Mouse (Mus musculus) heart, embryonic 12.5 days (tissue): ENCODE measurements around the gene Ccdc82. TPM values are rescaled to one million over a fixed set of nuclear protein-coding genes. Genes with fewer than 3 reads are reported as not detected.

Experiments used
- ATAC-seq: fragments of 200-750 bp; cut with Nextera tagmentation; 2 replicates; pipeline ENCODE4 v1.8.0; 2017; ENCODE audit warnings: moderate TSS enrichment, moderate library complexity; ENCODE audit not compliant: insufficient number of reproducible peaks, low FRiP score
- H3K27ac ChIP-seq: fragments of 300-500 bp; sonication (generic); 2 replicates; pipeline ENCODE4 v1.5.1; 2016; ENCODE audit warnings: mild to moderate bottlenecking, moderate library complexity; ENCODE audit not compliant: poor library complexity, severe bottlenecking
- H3K27me3 ChIP-seq: fragments of 300-500 bp; sonication (generic); replicated peaks from 2 replicates; pipeline ENCODE4 v1.6.1; 2016; ENCODE audit warnings: mild to moderate bottlenecking, moderate library complexity
- H3K36me3 ChIP-seq: fragments of 300-500 bp; sonication (generic); 2 replicates; pipeline ENCODE4 v1.6.1; 2016; ENCODE audit warnings: mild to moderate bottlenecking, moderate library complexity
- H3K4me1 ChIP-seq: fragments of 300-500 bp; sonication (generic); replicated peaks from 2 replicates; pipeline ENCODE4 v1.6.1; 2016; ENCODE audit warnings: mild to moderate bottlenecking
- H3K4me2 ChIP-seq: fragments of 300-500 bp; sonication (generic); 2 replicates; pipeline ENCODE4 v1.6.1; 2016; ENCODE audit warnings: mild to moderate bottlenecking, moderate library complexity
- H3K4me3 ChIP-seq: fragments of 300-500 bp; sonication (generic); 2 replicates; pipeline ENCODE4 v1.5.1; 2016; ENCODE audit warnings: mild to moderate bottlenecking
- H3K9ac ChIP-seq: fragments of 300-500 bp; sonication (generic); 2 replicates; pipeline ENCODE4 v1.6.1; 2016; ENCODE audit warnings: mild to moderate bottlenecking, moderate library complexity
- H3K9me3 ChIP-seq: fragments of 300-500 bp; sonication (generic); replicated peaks from 2 replicates; pipeline ENCODE4 v1.6.1; 2016; ENCODE audit warnings: mild to moderate bottlenecking, moderate library complexity
- WGBS: fragments of 180-500 bp; shearing (Covaris S2); methylation state at CpG from one replicate; pipeline ENCODE4 v1.1.7; 2016; 5-methylcytosine and 5-hydroxymethylcytosine counted together
- polyA plus RNA-seq: library from polyadenylated mRNA; unstranded; fragments of >200 nt; fragmentation: Nextera tagmentation; extraction: Ambion mirVana; gene quantifications from 2 replicates; pipeline ENCODE4 v1.2.1, GENCODE M21; 2016

Ccdc82 gene
- polyA plus RNA-seq, 1 experiment from 2014 or later = 9.5 TPM

- no peak for ATAC-seq
- no peak overlapping the region for H3K4me3 ChIP-seq
- peaks cover 6% of the 10 kb centered on the region; the same call in 1 of the 2 replicates for H3K4me1 ChIP-seq
- H3K9ac ChIP-seq = no peak overlapping the region
- H3K4me2 ChIP-seq = no peak overlapping the region
- H3K9me3 ChIP-seq = no peaks in the 10 kb centered on the region
- WGBS = 81% methylated on average over 2 of the region's 2 CpGs
- no peaks in the 10 kb centered on the region for H3K27me3 ChIP-seq
- H3K36me3 ChIP-seq = 0 out of 2 replicates have a peak, but pooled peaks cover 6% of the 10 kb centered on the region
- no peak overlapping the region for H3K27ac ChIP-seq
Observed at GRCm38 (mm10) chr9:13251251-13251650, 4.5 kb downstream of the Ccdc82 start.

DNA sequence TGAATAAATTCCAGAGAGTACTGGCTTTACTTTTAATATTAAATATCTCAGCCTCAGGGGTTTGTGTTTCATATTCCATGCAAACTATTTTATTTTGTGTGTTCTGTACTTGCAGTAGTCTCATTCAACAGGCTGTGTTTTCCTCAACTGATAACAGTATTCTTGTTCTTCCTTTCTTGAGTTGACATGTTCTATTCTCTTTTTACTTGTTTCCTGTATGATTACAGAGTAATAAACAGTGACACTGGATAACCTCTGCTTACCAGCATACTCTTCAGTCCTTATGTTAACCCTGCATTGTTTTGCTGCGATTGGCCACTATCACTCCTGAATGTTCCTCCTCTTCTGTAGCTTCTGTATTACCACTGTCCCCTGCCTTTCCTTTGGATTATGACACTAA is 10.0 kb downstream of the Ccdc82 start:
- H3K4me2 ChIP-seq = no peak overlapping the region
- no peaks in the 10 kb centered on the region for H3K9me3 ChIP-seq
- 0 out of 2 replicates have a peak, but pooled peaks cover 6% of the 10 kb centered on the region for H3K36me3 ChIP-seq
- ATAC-seq = no peak
- H3K9ac ChIP-seq = no peak overlapping the region
- H3K27me3 ChIP-seq = no peaks in the 10 kb centered on the region
- H3K27ac ChIP-seq = no peak overlapping the region
- 76% methylated on average over 1 of the region's 1 CpGs for WGBS
- H3K4me1 ChIP-seq = no peaks in the 10 kb centered on the region
- no peak overlapping the region for H3K4me3 ChIP-seq

- H3K27ac ChIP-seq = no peak overlapping the region
- no peaks in the 10 kb centered on the region for H3K9me3 ChIP-seq
- no peaks in the 10 kb centered on the region for H3K27me3 ChIP-seq
- 87% methylated on average over 2 of the region's 2 CpGs for WGBS
- H3K4me2 ChIP-seq = no peak overlapping the region
- H3K9ac ChIP-seq = no peak overlapping the region
- 0 out of 2 replicates have a peak, but pooled peaks cover 3% of the 10 kb centered on the region for H3K36me3 ChIP-seq
- no peaks in the 10 kb centered on the region for H3K4me1 ChIP-seq
- H3K4me3 ChIP-seq = no peak overlapping the region
- no peak for ATAC-seq
Observed at GRCm38 (mm10) chr9:13258173-13258572, 11.4 kb downstream of the Ccdc82 start.

DNA sequence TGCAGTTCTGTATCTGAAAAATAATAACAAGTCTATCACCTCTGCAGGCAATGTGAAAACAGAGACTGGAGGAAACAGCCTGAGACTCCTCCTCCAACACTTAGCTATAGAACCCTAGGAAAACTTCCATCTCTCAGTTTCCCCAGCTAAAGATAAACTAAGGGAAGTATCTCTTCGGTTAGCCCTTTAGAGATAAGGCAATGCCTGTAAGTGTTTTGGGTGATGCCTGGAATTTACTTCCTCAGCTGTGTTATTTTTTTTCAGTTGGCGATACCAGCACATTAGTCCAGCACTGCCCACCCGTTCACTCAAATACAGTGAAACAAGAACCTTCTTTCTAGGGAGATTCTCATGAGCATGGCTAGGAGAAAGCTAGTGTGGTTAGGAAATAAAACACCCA is 14.2 kb downstream of the Ccdc82 start:
- 31% methylated on average over 3 of the region's 3 CpGs for WGBS
- Histone ChIP-seq H3K4me1 (no peaks in the 10 kb centered on the region), H3K4me2 (no peak overlapping the region)

DNA sequence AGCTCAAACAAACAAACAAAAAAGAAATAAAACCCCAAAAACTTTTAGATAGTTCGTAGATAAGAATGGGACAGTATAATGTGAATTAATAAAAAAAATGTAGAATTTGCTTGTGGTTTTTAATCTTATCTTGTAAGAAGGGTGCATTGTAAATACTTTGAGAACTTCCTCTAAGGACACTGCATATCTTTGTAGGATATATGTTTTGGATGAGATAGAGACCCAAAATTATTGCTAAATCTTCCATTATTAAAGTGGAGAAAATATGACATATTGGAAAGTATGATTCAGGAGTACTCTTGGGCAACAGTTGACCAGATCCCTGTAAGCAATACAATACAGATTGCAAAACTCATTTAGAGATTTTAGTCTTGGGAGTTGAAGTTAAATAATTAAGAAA is 26.5 kb downstream of the Ccdc82 start:
- Histone ChIP-seq H3K27ac (no peak overlapping the region), H3K9ac (no peak overlapping the region), H3K4me3 (no peak overlapping the region), H3K9me3 (no peaks in the 10 kb centered on the region), H3K4me1 (no peaks in the 10 kb centered on the region), H3K27me3 (no peaks in the 10 kb centered on the region), H3K36me3 (no peaks in the 10 kb centered on the region), H3K4me2 (no peak overlapping the region)
- WGBS = 69% methylated on average over 1 of the region's 1 CpGs
- no peak for ATAC-seq

More for the DNA sequence above, 14.2 kb downstream of the Ccdc82 start:
- Histone ChIP-seq H3K9me3 (no peaks in the 10 kb centered on the region), H3K4me3 (no peak overlapping the region), H3K36me3 (no peaks in the 10 kb centered on the region), H3K9ac (no peak overlapping the region), H3K27me3 (no peaks in the 10 kb centered on the region), H3K27ac (no peak overlapping the region)
- ATAC-seq = no peak

DNA sequence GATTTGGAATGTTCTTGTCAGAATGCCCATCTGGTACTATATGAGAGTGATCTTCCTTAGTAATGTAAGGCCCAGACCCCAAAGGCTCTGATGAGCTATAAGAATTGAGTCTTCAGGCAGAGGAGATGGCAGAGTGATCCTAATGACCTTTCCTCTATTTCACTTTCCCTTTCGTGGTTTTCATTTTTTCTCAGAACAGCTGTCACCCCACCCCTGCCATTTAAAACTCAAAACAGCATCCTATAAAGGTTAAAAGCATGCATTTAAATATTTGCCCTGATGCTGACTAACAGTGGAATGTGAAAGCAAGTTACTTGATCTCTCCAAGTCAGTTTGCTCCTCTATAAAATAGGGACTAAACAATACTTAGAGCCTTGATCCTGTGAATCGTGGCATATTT is 40.7 kb downstream of the Ccdc82 start:
- no peaks in the 10 kb centered on the region for H3K9me3 ChIP-seq
- H3K4me2 ChIP-seq = no peak overlapping the region
- H3K27me3 ChIP-seq = no peaks in the 10 kb centered on the region
- no peak for ATAC-seq
- H3K4me3 ChIP-seq = no peak overlapping the region
- no peak overlapping the region for H3K27ac ChIP-seq
- H3K4me1 ChIP-seq = no peaks in the 10 kb centered on the region
- WGBS = 73% methylated on average over 2 of the region's 2 CpGs
- H3K36me3 ChIP-seq = no peaks in the 10 kb centered on the region
- H3K9ac ChIP-seq = no peak overlapping the region

GRCm38 (mm10) chr9:13296274-13297121 is 49.7 kb downstream of the Ccdc82 start:
- H3K4me3 ChIP-seq = peak overlapping the region; percentile 67
- no peaks in the 10 kb centered on the region for H3K36me3 ChIP-seq
- under 1% methylated on average over 28 of the region's 28 CpGs for WGBS
- no peaks in the 10 kb centered on the region for H3K27me3 ChIP-seq
- H3K4me2 ChIP-seq = peak overlapping the region; percentile 94
- ATAC-seq = peak; percentile 89
- H3K4me1 ChIP-seq = peaks cover 38% of the 10 kb centered on the region
- peak overlapping the region; percentile 87 for H3K27ac ChIP-seq
- H3K9me3 ChIP-seq = no peaks in the 10 kb centered on the region
- H3K9ac ChIP-seq = peak overlapping the region; percentile 82

GRCm38 (mm10) chr9:13297122-13297667 is 50.4 kb downstream of the Ccdc82 start:
- Histone ChIP-seq H3K4me2 (peak overlapping the region; percentile 94), H3K9ac (peak overlapping the region; percentile 82), H3K36me3 (no peaks in the 10 kb centered on the region), H3K4me3 (peak overlapping the region; percentile 67), H3K27me3 (no peaks in the 10 kb centered on the region), H3K4me1 (peaks cover 44% of the 10 kb centered on the region), H3K27ac (peak overlapping the region; percentile 87), H3K9me3 (no peaks in the 10 kb centered on the region)
- 0% methylated on average over 12 of the region's 12 CpGs for WGBS
- no peak for ATAC-seq

DNA sequence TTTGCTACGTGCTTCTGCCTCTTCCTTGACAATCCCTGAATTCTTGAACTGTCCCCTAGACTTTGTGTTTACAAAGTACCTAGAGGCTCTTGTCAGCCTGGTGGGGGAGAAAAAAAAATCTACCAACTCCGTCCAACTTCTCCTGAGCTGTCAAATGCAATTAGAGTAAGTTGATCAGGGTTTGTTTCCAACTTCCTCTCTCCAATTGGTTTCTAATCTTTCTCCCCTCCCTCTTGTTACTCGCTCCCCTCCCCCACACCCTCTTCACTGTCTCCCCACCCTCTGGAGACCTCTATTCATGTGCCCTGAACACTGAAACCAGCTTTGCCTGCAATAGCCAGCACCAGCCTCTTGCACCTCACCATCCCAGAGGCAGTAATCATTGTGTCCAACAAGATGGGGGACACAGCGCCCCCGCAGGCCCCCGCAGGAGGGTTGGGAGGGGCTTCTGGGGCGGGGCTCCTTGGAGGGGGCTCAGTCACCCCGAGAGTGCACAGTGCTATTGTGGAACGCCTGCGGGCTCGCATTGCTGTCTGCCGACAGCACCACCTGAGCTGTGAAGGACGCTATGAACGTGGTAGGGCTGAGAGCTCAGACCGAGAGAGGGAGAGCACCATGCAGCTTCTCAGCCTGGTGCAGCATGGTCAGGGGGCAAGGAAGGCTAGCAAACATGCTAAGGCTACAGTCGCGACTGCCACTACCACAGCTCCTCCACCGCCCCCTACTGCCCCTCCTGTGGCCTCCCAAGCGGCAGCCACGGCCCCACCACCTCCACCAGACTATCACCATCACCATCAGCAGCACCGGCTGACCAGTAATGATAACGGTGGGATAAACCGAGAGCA is 51.1 kb downstream of the Ccdc82 start, which contains the start of gene Maml2:
Gene Maml2, plus strand, starts transcription at position 290 of the 845 bp plus-strand sequence.
- ATAC-seq = peak; percentile 62
- Histone ChIP-seq H3K4me2 (peak within 1 kb of the TSS; percentile 94), H3K27me3 (no peaks in the 10 kb centered on the region), H3K4me1 (peaks cover 48% of the 10 kb centered on the region), H3K36me3 (no peaks in the 10 kb centered on the region), H3K27ac (peak within 1 kb of the TSS; percentile 87), H3K9ac (peak within 1 kb of the TSS; percentile 82), H3K9me3 (no peaks in the 10 kb centered on the region), H3K4me3 (peak within 1 kb of the TSS; percentile 67)
- WGBS = under 1% methylated on average over 23 of the region's 23 CpGs

DNA sequence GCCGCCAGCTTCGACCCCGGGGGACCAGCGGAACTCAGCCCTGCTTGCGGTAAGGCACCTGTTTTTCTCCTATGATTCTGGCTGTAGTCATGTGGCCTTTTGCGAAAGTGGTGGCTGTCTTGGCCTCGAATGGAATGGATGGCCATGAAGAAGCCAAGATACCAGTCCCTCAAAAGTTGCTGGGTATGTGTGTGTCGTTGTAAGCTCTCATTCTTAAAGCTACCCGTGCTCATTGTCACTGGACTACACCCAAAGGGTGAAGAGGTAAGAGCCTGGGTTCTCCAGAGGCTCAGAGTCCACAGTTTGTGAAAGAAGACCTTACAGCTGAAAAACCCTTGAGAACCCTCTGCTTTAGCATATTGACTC is 51.7 kb downstream of the Ccdc82 start:
- Histone ChIP-seq H3K4me3 (peak overlapping the region; percentile 67), H3K36me3 (no peaks in the 10 kb centered on the region), H3K27me3 (no peaks in the 10 kb centered on the region), H3K4me2 (peak overlapping the region; percentile 94), H3K9ac (peak overlapping the region; percentile 82), H3K4me1 (peaks cover 55% of the 10 kb centered on the region), H3K9me3 (no peaks in the 10 kb centered on the region), H3K27ac (peak overlapping the region; percentile 87; the same call in 1 of the 2 replicates)
- WGBS = 18% methylated on average over 9 of the region's 9 CpGs
- ATAC-seq = no peak

GRCm38 (mm10) chr9:13299190-13299589 is 52.4 kb downstream of the Ccdc82 start:
- no peaks in the 10 kb centered on the region for H3K36me3 ChIP-seq
- no peaks in the 10 kb centered on the region for H3K9me3 ChIP-seq
- H3K27me3 ChIP-seq = no peaks in the 10 kb centered on the region
- peak overlapping the region; percentile 94 for H3K4me2 ChIP-seq
- H3K9ac ChIP-seq = peak overlapping the region; percentile 82
- peaks cover 62% of the 10 kb centered on the region for H3K4me1 ChIP-seq
- H3K4me3 ChIP-seq = peak overlapping the region; percentile 67
- peak overlapping the region; percentile 87; the same call in 1 of the 2 replicates for H3K27ac ChIP-seq
- ATAC-seq = no peak
- 78% methylated on average over 6 of the region's 6 CpGs for WGBS
